ENCODE assay signal across 20 mouse cellular contexts in genomic region chr1:78789744-78790143, GRCm38 (mm10). TPM values are rescaled to one million over a fixed set of nuclear protein-coding genes. Genes with fewer than 3 reads are reported as not detected.
A peak's percentile ranks its signal among the peaks of the same experiment; 100 is the strongest.
DNase-seq lines count a peak whose midpoint lies in the region; ATAC-seq lines count a peak whose summit lies in the region.
"Had no signal": no experiment of that assay in that cellular context is flagged by ENCODE, and none has a peak within 500 bp of the region (broad histone marks: within the 10 kb centered on the region; RNA-seq: fewer than 3 reads in every experiment).

No protein-coding gene starts in this region.

- H3K36me3 ChIP-seq in forebrain, embryonic 14.5 days (ENCODE audit: control insufficient read depth, insufficient read depth, low read length) = no peaks in the 10 kb centered on the region
- no peaks in the 10 kb centered on the region for H3K36me3 ChIP-seq in forebrain, embryonic 10.5 days (replicated peaks)
- H3K36me3 ChIP-seq in midbrain, embryonic 14.5 days (ENCODE audit: control insufficient read depth, insufficient read depth, low read length) = no peaks in the 10 kb centered on the region
- no peaks in the 10 kb centered on the region for H3K36me3 ChIP-seq in midbrain, embryonic 15.5 days (replicated peaks)
- no peaks in the 10 kb centered on the region for H3K36me3 ChIP-seq in liver, embryonic 11.5 days (ENCODE audit: control insufficient read depth, insufficient read depth, low read length)
- H3K36me3 ChIP-seq: embryonic facial prominence, embryonic 13.5 days; heart, embryonic 15.5 days; limb, embryonic 10.5 days; neural tube, embryonic 12.5 days had no signal

- no peak overlapping the region for H3K9ac ChIP-seq in forebrain, embryonic 14.5 days (ENCODE audit: low read length)
- H3K9ac ChIP-seq in midbrain, embryonic 14.5 days (replicated peaks; ENCODE audit: low read length) = no peak overlapping the region
- no peak overlapping the region for H3K9ac ChIP-seq in midbrain, embryonic 15.5 days
- H3K9ac ChIP-seq in liver, embryonic 11.5 days (ENCODE audit: low read depth, low read length) = no peak overlapping the region
- H3K9ac ChIP-seq: embryonic facial prominence, embryonic 13.5 days; heart, embryonic 15.5 days; neural tube, embryonic 12.5 days had no signal

- H3K4me1 ChIP-seq in forebrain, embryonic 14.5 days (ENCODE audit: control insufficient read depth, insufficient read depth, low read length) = no peaks in the 10 kb centered on the region
- H3K4me1 ChIP-seq in forebrain, embryonic 10.5 days = no peaks in the 10 kb centered on the region
- no peaks in the 10 kb centered on the region for H3K4me1 ChIP-seq in midbrain, embryonic 14.5 days (ENCODE audit: control insufficient read depth, insufficient read depth, low read length)
- H3K4me1 ChIP-seq in midbrain, embryonic 15.5 days = no peaks in the 10 kb centered on the region
- H3K4me1 ChIP-seq in liver, embryonic 11.5 days (replicated peaks; ENCODE audit: control insufficient read depth, insufficient read depth, low read length) = no peaks in the 10 kb centered on the region
- H3K4me1 ChIP-seq: embryonic facial prominence, embryonic 13.5 days; heart, embryonic 15.5 days; limb, embryonic 10.5 days; neural tube, embryonic 12.5 days had no signal

- peak; percentile 29; the same call in 1 of the 2 replicates for ATAC-seq in forebrain, embryonic 14.5 days
- ATAC-seq in midbrain, embryonic 14.5 days (ENCODE audit: low FRiP score, low TSS enrichment) = no peak
- ATAC-seq in midbrain, embryonic 15.5 days (replicated peaks) = no peak
- ATAC-seq in liver, embryonic 11.5 days (replicated peaks; ENCODE audit: low FRiP score) = no peak
- ATAC-seq: inflammation-experienced regulatory T-cells, adult 6 months had no signal

- H3K4me3 ChIP-seq in forebrain, embryonic 14.5 days (ENCODE audit: low read depth, low read length) = no peak overlapping the region
- H3K4me3 ChIP-seq in forebrain, embryonic 10.5 days = no peak overlapping the region
- H3K4me3 ChIP-seq in midbrain, embryonic 14.5 days (replicated peaks; ENCODE audit: low read depth, low read length) = no peak overlapping the region
- H3K4me3 ChIP-seq in midbrain, embryonic 15.5 days = no peak overlapping the region
- no peak overlapping the region for H3K4me3 ChIP-seq in liver, embryonic 11.5 days (ENCODE audit: low read depth, low read length)
- H3K4me3 ChIP-seq: embryonic facial prominence, embryonic 13.5 days; heart, embryonic 15.5 days; limb, embryonic 10.5 days; neural tube, embryonic 12.5 days had no signal

- H3K4me2 ChIP-seq in forebrain, embryonic 14.5 days (ENCODE audit: low read length) = no peak overlapping the region
- no peak overlapping the region for H3K4me2 ChIP-seq in midbrain, embryonic 14.5 days (ENCODE audit: low read length)
- H3K4me2 ChIP-seq in midbrain, embryonic 15.5 days = no peak overlapping the region
- no peak overlapping the region for H3K4me2 ChIP-seq in liver, embryonic 11.5 days
- H3K4me2 ChIP-seq: embryonic facial prominence, embryonic 13.5 days; heart, embryonic 15.5 days; neural tube, embryonic 12.5 days had no signal

- WGBS in forebrain, embryonic 14.5 days = 13% methylated on average over 1 of the region's 1 CpGs
- WGBS in forebrain, embryonic 10.5 days = 69% methylated on average over 1 of the region's 1 CpGs
- 37% methylated on average over 1 of the region's 1 CpGs for WGBS in midbrain, embryonic 14.5 days
- 32% methylated on average over 1 of the region's 1 CpGs for WGBS in midbrain, embryonic 15.5 days
- WGBS in liver, embryonic 11.5 days = 51% methylated on average over 1 of the region's 1 CpGs

- H3K9me3 ChIP-seq in forebrain, embryonic 14.5 days (replicated peaks; ENCODE audit: control insufficient read depth, low read length) = no peaks in the 10 kb centered on the region
- no peaks in the 10 kb centered on the region; the same call in 1 of the 2 replicates for H3K9me3 ChIP-seq in forebrain, embryonic 10.5 days
- H3K9me3 ChIP-seq in midbrain, embryonic 14.5 days (ENCODE audit: control insufficient read depth, low read length) = 0 out of 2 replicates have a peak, but pooled peaks cover 3% of the 10 kb centered on the region
- H3K9me3 ChIP-seq in midbrain, embryonic 15.5 days = no peaks in the 10 kb centered on the region
- H3K9me3 ChIP-seq in liver, embryonic 11.5 days (ENCODE audit: control insufficient read depth, low read length) = no peaks in the 10 kb centered on the region
- H3K9me3 ChIP-seq: embryonic facial prominence, embryonic 13.5 days; heart, embryonic 15.5 days; limb, embryonic 10.5 days; neural tube, embryonic 12.5 days had no signal

- H3K27ac ChIP-seq in forebrain, embryonic 14.5 days (ENCODE audit: low read depth, low read length) = no peak overlapping the region
- H3K27ac ChIP-seq in forebrain, embryonic 10.5 days = no peak overlapping the region
- H3K27ac ChIP-seq in midbrain, embryonic 14.5 days (replicated peaks; ENCODE audit: low read depth, low read length) = no peak overlapping the region
- no peak overlapping the region for H3K27ac ChIP-seq in midbrain, embryonic 15.5 days
- no peak overlapping the region for H3K27ac ChIP-seq in liver, embryonic 11.5 days (ENCODE audit: low read depth, low read length)
- H3K27ac ChIP-seq: embryonic facial prominence, embryonic 13.5 days; heart, embryonic 15.5 days; limb, embryonic 10.5 days; neural tube, embryonic 12.5 days had no signal

- peak; percentile 76 for DNase-seq in forebrain, embryonic 14.5 days (ENCODE audit: low spot score)
- no peak for DNase-seq in forebrain, embryonic 10.5 days (ENCODE audit: extremely low spot score, low spot score)
- DNase-seq in midbrain, embryonic 14.5 days = peak; percentile 53
- DNase-seq in Muller cell, postnatal 12 days (ENCODE audit: inconsistent ontology term) = peak; percentile 81
- peak; percentile 77 to 85 for DNase-seq in cerebellum, postnatal 10 days
- DNase-seq in lung, postnatal 4 days = no peak
- DNase-seq in liver, embryonic 11.5 days (ENCODE audit: low spot score) = no peak
- DNase-seq: gastrocnemius, postnatal 10 days; heart, adult 18-20 months; kidney, adult 8-10 months; kidney, postnatal 25 days; lung, adult 18-20 months; lung, postnatal 36 days; right cerebral cortex, postnatal 4 days had no signal

- H3K27me3 ChIP-seq in forebrain, embryonic 14.5 days (replicated peaks; ENCODE audit: control insufficient read depth, insufficient read depth, low read length) = no peaks in the 10 kb centered on the region
- H3K27me3 ChIP-seq in forebrain, embryonic 10.5 days (ENCODE audit: poor library complexity, severe bottlenecking) = no peaks in the 10 kb centered on the region
- no peaks in the 10 kb centered on the region for H3K27me3 ChIP-seq in midbrain, embryonic 14.5 days (ENCODE audit: control insufficient read depth, insufficient read depth, low read length)
- no peaks in the 10 kb centered on the region for H3K27me3 ChIP-seq in midbrain, embryonic 15.5 days (replicated peaks)
- H3K27me3 ChIP-seq in liver, embryonic 11.5 days (replicated peaks; ENCODE audit: control insufficient read depth, insufficient read depth, low read length) = no peaks in the 10 kb centered on the region
- H3K27me3 ChIP-seq: embryonic facial prominence, embryonic 13.5 days; heart, embryonic 15.5 days; neural tube, embryonic 12.5 days had no signal

RNA-seq across cellular contexts. Expression of gene Kcne4, which starts 26.8 kb away (rescaled TPM):
- 1.2 and 1.3 TPM in 2 replicates for polyA plus RNA-seq in forebrain, embryonic 14.5 days (2014; fragmentation: Nextera tagmentation; extraction: Ambion mirVana)
- 0.09 and 0.32 TPM in 2 replicates for polyA plus RNA-seq in forebrain, embryonic 10.5 days (2016; fragmentation: Nextera tagmentation; extraction: Ambion mirVana)
- 0.63 and 1.5 TPM in 2 replicates for polyA plus RNA-seq in midbrain, embryonic 14.5 days (2014; fragmentation: Nextera tagmentation; extraction: Ambion mirVana)
- polyA plus RNA-seq in midbrain, embryonic 15.5 days (2015; fragmentation: Nextera tagmentation; extraction: Ambion mirVana) = 1.6 and 1.9 TPM in 2 replicates
- 0.32 and 0.44 TPM in 2 replicates for polyA plus RNA-seq in liver, embryonic 11.5 days (2014; fragmentation: Nextera tagmentation; extraction: Ambion mirVana)
- polyA plus RNA-seq: inflammation-experienced regulatory T-cells, adult 6 months had no signal

Comparison
In these comparisons a context has a peak if more than half of its experiments do, and no peak if none do; other contexts are left out.
1. DNase-seq: peak in forebrain, embryonic 14.5 days (single experiment), midbrain, embryonic 14.5 days (single experiment), Muller cell, postnatal 12 days (single experiment) and cerebellum, postnatal 10 days (2 of 2); none in forebrain, embryonic 10.5 days (single experiment), lung, postnatal 4 days (0 of 2) and liver, embryonic 11.5 days (single experiment).